Mouse (Mus musculus) thymus, adult 2 months (tissue): ENCODE measurements around the gene Dcun1d1. TPM values are rescaled to one million over a fixed set of nuclear protein-coding genes. Genes with fewer than 3 reads are reported as not detected.

Experiments
- DNase-seq: peaks from one replicate; pipeline ENCODE4 v3.0.0; 2021
- H3K27ac ChIP-seq: fragments of 200-500 bp; 2 replicates; pipeline ENCODE4 v1.5.1; 2012; ENCODE audit warnings: low read length, control low read depth; ENCODE audit not compliant: control insufficient read depth, insufficient read depth
- H3K27me3 ChIP-seq: fragments of 200-500 bp; 2 replicates; pipeline ENCODE4 v1.6.1; 2012; ENCODE audit warnings: mild to moderate bottlenecking, low read length, moderate library complexity, mixed read lengths; ENCODE audit not compliant: control insufficient read depth, insufficient read depth
- H3K36me3 ChIP-seq: fragments of 200-500 bp; 2 replicates; pipeline ENCODE4 v1.6.1; 2012; ENCODE audit warnings: mild to moderate bottlenecking, low read length, moderate library complexity; ENCODE audit not compliant: control insufficient read depth, insufficient read depth
- H3K4me1 ChIP-seq: fragments of 200-500 bp; replicated peaks from 2 replicates; pipeline ENCODE4 v1.6.1; 2012; ENCODE audit warnings: low read length; ENCODE audit not compliant: control insufficient read depth, insufficient read depth
- H3K4me3 ChIP-seq: fragments of 200-500 bp; 2 replicates; pipeline ENCODE4 v1.5.1; 2012; ENCODE audit warnings: mild to moderate bottlenecking, low read length, control low read depth, moderate library complexity; ENCODE audit not compliant: control insufficient read depth, insufficient read depth
- CTCF ChIP-seq: fragments of 200-500 bp; IDR thresholded peaks from 2 replicates; pipeline ENCODE4 v1.5.1; 2012; ENCODE audit warnings: mild to moderate bottlenecking, control low read depth, low read length, moderate library complexity, borderline replicate concordance; ENCODE audit not compliant: control insufficient read depth, poor library complexity, insufficient read depth; ENCODE audit errors: extremely low read depth
- POLR2A ChIP-seq: fragments of 200-500 bp; IDR thresholded peaks from 2 replicates; pipeline ENCODE4 v1.6.1; 2012; ENCODE audit warnings: mild to moderate bottlenecking, low read length, control low read depth, moderate library complexity; ENCODE audit not compliant: control insufficient read depth, poor library complexity, insufficient read depth; ENCODE audit errors: extremely low read depth
- WGBS: fragments of 180-500 bp; shearing (Covaris S2); methylation state at CpG from one replicate; pipeline ENCODE4 v1.1.7; 2018; 5-methylcytosine and 5-hydroxymethylcytosine counted together
- polyA plus RNA-seq: library from polyadenylated mRNA; depleted of rRNA; stranded (reverse); fragments of >200 nt; gene quantifications from 2 replicates; pipeline ENCODE4 v1.2.3, GENCODE M21; 2012; rRNA removed

Gene Dcun1d1
- polyA plus RNA-seq, 1 experiment = 6.2 TPM

DNA sequence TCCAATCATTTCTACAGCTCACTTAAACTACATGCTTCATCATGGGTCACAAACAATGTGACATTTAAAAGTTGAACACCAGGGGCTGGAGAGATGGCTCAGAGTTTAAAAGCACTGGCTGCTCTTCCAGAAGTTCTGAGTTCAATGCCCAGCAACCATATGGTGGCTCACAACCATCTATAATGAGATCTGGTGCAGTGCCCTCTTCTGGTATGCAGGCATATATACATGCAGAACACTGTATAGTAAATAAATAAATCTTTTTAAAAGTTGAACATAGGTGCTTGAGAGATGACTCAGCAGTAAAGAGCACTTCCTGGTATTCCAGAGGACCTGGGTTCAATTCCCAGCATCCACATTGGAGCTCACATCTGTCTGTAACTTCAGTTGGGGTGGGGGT, 54.0 kb downstream of the Dcun1d1 start:
- no peak overlapping the region for H3K4me3 ChIP-seq

DNA sequence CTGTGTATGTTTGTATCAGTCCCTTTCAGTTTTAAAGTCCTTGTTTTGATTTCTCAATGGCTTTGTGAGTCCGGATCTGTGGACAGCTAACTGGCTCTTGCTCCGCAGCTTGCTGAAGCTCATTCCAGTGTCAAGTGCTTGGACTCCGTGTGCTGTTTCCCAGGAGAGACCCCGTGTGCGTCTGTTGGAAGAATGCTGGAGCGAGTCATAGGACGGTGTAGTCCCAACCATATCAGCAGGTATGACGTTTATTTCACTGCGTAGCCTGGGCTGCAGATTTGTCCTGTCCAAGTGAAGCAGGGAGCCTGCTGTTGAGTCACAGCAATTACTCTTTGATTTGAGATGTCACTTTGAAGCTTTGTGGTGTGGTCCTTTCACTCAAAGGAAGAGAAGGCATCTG, 87.9 kb downstream of the Dcun1d1 start:
- no peak overlapping the region for H3K27ac ChIP-seq
- TF ChIP-seq CTCF = no peak
- TF ChIP-seq POLR2A = no peak
- H3K4me1 ChIP-seq = no peaks in the 10 kb centered on the region

More for the DNA sequence above, 54.0 kb downstream of the Dcun1d1 start:
- H3K4me1 ChIP-seq = no peaks in the 10 kb centered on the region
- no peak overlapping the region for H3K27ac ChIP-seq
- H3K27me3 ChIP-seq = no peaks in the 10 kb centered on the region
- no peaks in the 10 kb centered on the region for H3K36me3 ChIP-seq
- no peak for TF ChIP-seq POLR2A
- no peak for TF ChIP-seq CTCF
- DNase-seq = peak; percentile 19

More for the DNA sequence above, 87.9 kb downstream of the Dcun1d1 start:
- Histone ChIP-seq H3K36me3 (peaks cover 24% of the 10 kb centered on the region), H3K4me3 (no peak overlapping the region), H3K27me3 (no peaks in the 10 kb centered on the region)
- DNase-seq = no peak
- 96% methylated on average over 9 of the region's 9 CpGs for WGBS

Other genes starting within 250 kb of the Dcun1d1 start
- 35.6 and 37.5 TPM in 2 replicates for gene Atp11b, start 183.3 kb downstream of the Dcun1d1 start, polyA plus RNA-seq
- 17.3 and 20.5 TPM in 2 replicates for gene Mccc1, start 63.2 kb upstream of the Dcun1d1 start, polyA plus RNA-seq
- 0.01 and 0.03 TPM in 2 replicates for gene Ccdc144b, start 116.1 kb upstream of the Dcun1d1 start, polyA plus RNA-seq
- gene Acad9, start 128.5 kb upstream of the Dcun1d1 start, polyA plus RNA-seq = 18.0 and 20.8 TPM in 2 replicates
- 1.3 and 1.4 TPM in 2 replicates for gene D3Ertd254e, start 213.6 kb upstream of the Dcun1d1 start, polyA plus RNA-seq